Mouse (Mus musculus): ENCODE measurements around the gene Fgfr2. TPM values are rescaled to one million over a fixed set of nuclear protein-coding genes. Genes with fewer than 3 reads are reported as not detected.

The Fgfr2 gene
- total RNA-seq, 2 experiments from 2014 or later, result 1.5 to 1.7 TPM

GRCm38 (mm10) chr7:130117466-130118123 lies 3005.6 kb downstream of the Fgfr2 start:
- no peak for DNase-seq
- intact Hi-C loops (cut with DNase I), result no loop called here

- DNase-seq, result no peak
- intact Hi-C loops (cut with DNase I), result no loop called here
Measured at GRCm38 (mm10) chr7:130114436-130114835, 3008.7 kb downstream of the Fgfr2 start.

Small RNA genes lying within 50 kb of the gene (microRNA-seq; reads per million reads assigned to microRNA genes)
- gene Mir7061 (ENCODE audit: borderline number of aligned reads in 2 of 2), result 0 reads per million in 2 experiments

Other genes starting within 250 kb of the Fgfr2 start
- 10 to 100 TPM; 36.3 to 41.7 TPM for gene Zranb1, start 192.2 kb downstream of the Fgfr2 start, total RNA-seq (2021)
- gene Ctbp2, start 1.0 kb upstream of the Fgfr2 start, total RNA-seq (2021), result 10 to 100 TPM; 23.8 to 28.6 TPM